Mouse (Mus musculus) testis, postnatal 10 days (tissue): ENCODE measurements around the gene Ccdc9.
A peak's percentile ranks its signal among the peaks of the same experiment; 100 is the strongest.
"Not testable (repeated sequence)": the region's sequence is repeated elsewhere in the genome, so short reads cannot be mapped to it uniquely, and the experiment has no call there.

Experiments
- DNase-seq: peaks from one replicate; pipeline ENCODE4 v3.0.0; 2021; ENCODE audit warnings: low spot score

Ccdc9 gene

GRCm38 (mm10) chr7:16308093-16308492 is 21.5 kb upstream of the Ccdc9 start, which contains the start of gene Bbc3:
Gene Bbc3 (plus strand): TSS chr7:16308393.
- DNase-seq = not testable (repeated sequence)

GRCm38 (mm10) chr7:16307141-16307540 is 20.5 kb upstream of the Ccdc9 start:
- DNase-seq = not testable (repeated sequence)

- peak; percentile 91 for DNase-seq
These were observed 12.9 kb upstream of the Ccdc9 start for GRCm38 (mm10) chr7:16299419-16300035.

GRCm38 (mm10) chr7:16298927-16299326 is 12.3 kb upstream of the Ccdc9 start:
- DNase-seq = no peak

- no peak for DNase-seq
These were observed 11.0 kb upstream of the Ccdc9 start for GRCm38 (mm10) chr7:16297616-16298015.

GRCm38 (mm10) chr7:16296766-16297390 is 10.3 kb upstream of the Ccdc9 start:
- peak; percentile 94 for DNase-seq

GRCm38 (mm10) chr7:16296146-16296545 is 9.6 kb upstream of the Ccdc9 start:
- DNase-seq = no peak

GRCm38 (mm10) chr7:16295321-16295900 is 8.8 kb upstream of the Ccdc9 start:
- peak; percentile 76 for DNase-seq

GRCm38 (mm10) chr7:16294837-16295236 is 8.2 kb upstream of the Ccdc9 start:
- peak; percentile 95 for DNase-seq

GRCm38 (mm10) chr7:16294346-16294745 is 7.8 kb upstream of the Ccdc9 start:
- DNase-seq = no peak

GRCm38 (mm10) chr7:16287791-16288190 is 1.2 kb upstream of the Ccdc9 start:
- no peak for DNase-seq

GRCm38 (mm10) chr7:16287016-16287415 is 421 bp upstream of the Ccdc9 start:
- no peak for DNase-seq

- DNase-seq = peak; percentile 92
These were observed 1.1 kb downstream of the Ccdc9 start for GRCm38 (mm10) chr7:16285450-16286025.

GRCm38 (mm10) chr7:16284904-16285303 is 1.7 kb downstream of the Ccdc9 start:
- DNase-seq = no peak

GRCm38 (mm10) chr7:16284001-16284400 is 2.6 kb downstream of the Ccdc9 start:
- DNase-seq = no peak

- DNase-seq = no peak
These were observed 4.3 kb downstream of the Ccdc9 start for GRCm38 (mm10) chr7:16282334-16282733.

- DNase-seq = peak; percentile 45
These were observed 5.9 kb downstream of the Ccdc9 start for GRCm38 (mm10) chr7:16280721-16281120.

- DNase-seq = no peak
These were observed 11.4 kb downstream of the Ccdc9 start for GRCm38 (mm10) chr7:16274922-16275890.

GRCm38 (mm10) chr7:16273766-16274140 is 12.8 kb downstream of the Ccdc9 start:
- no peak for DNase-seq

- DNase-seq = peak; percentile 92
These were observed 13.4 kb downstream of the Ccdc9 start, which contains the start of gene Inafm1 for GRCm38 (mm10) chr7:16273081-16273765. Gene Inafm1 (minus strand): TSS chr7:16273617.

GRCm38 (mm10) chr7:16272681-16273080 is 13.9 kb downstream of the Ccdc9 start:
- DNase-seq = peak; percentile 82
